Mouse (Mus musculus) erythroblast, embryonic 14.5 days (primary cell): ENCODE results near the gene Klhl36. TPM values are rescaled to one million over a fixed set of nuclear protein-coding genes. Genes with fewer than 3 reads are reported as not detected.

Experiments used
- H3K27me3 ChIP-seq: 2 replicates; pipeline ENCODE4 v1.6.1; 2012; ENCODE audit warnings: inconsistent platforms; ENCODE audit not compliant: control insufficient read depth
- H3K36me3 ChIP-seq: 2 replicates; pipeline ENCODE4 v1.6.1; 2012; ENCODE audit warnings: mild to moderate bottlenecking, inconsistent platforms; ENCODE audit not compliant: control insufficient read depth
- H3K4me1 ChIP-seq: 2 replicates; pipeline ENCODE4 v1.6.1; 2012; ENCODE audit warnings: inconsistent platforms; ENCODE audit not compliant: control insufficient read depth
- H3K4me3 ChIP-seq: replicated peaks from 2 replicates; pipeline ENCODE3; 2012; ENCODE audit warnings: moderate library complexity, mild to moderate bottlenecking, inconsistent platforms
- H3K9me3 ChIP-seq: 2 replicates; pipeline ENCODE4 v1.6.1; 2012; ENCODE audit warnings: low read length, inconsistent platforms, mixed read lengths; ENCODE audit not compliant: control insufficient read depth
- GATA1 ChIP-seq: IDR thresholded peaks from 2 replicates; pipeline ENCODE4 v1.6.1; 2012; ENCODE audit warnings: low read length, inconsistent platforms, mixed read lengths
- TAL1 ChIP-seq: IDR thresholded peaks from 3 replicates; pipeline ENCODE4 v1.6.1; 2012; ENCODE audit warnings: low read length, inconsistent platforms, mixed read lengths
- polyA plus RNA-seq: library from polyadenylated mRNA; stranded (reverse); fragments of >175 nt; gene quantifications from 2 replicates; pipeline ENCODE4 v1.2.3, GENCODE M21; 2012

Klhl36 gene
- polyA plus RNA-seq, 1 experiment: 0.12 TPM

GRCm38 (mm10) chr8:119832101-119832617, 29.9 kb upstream of the Klhl36 start:
- no peak overlapping the region for H3K4me3 ChIP-seq
- peaks cover 11% of the 10 kb centered on the region for H3K27me3 ChIP-seq
- TF ChIP-seq TAL1 (no peak), GATA1 (no peak)
- H3K4me1 ChIP-seq: peaks cover 22% of the 10 kb centered on the region
- no peaks in the 10 kb centered on the region for H3K36me3 ChIP-seq
- H3K9me3 ChIP-seq: no peaks in the 10 kb centered on the region

DNA sequence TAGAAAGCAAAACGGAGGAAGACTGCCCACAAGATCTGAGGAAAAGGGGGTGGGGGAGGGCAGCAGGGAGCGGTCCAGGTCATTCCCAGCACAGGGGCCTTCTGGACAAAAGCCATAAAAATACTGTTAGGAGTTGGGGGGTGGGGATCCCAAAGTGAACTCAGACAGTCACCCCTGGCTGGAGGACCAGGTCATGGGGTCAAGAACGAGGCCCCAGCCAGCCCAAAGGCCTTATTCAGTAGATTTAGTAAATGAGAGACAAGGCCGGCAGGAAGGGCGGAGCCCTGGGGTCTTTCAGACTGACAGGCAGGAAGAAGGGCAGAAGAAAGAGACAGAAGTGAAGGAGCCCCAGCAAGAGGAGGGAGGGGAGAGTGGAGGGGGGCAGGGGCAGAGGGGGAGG, 29.1 kb upstream of the Klhl36 start:
- TF ChIP-seq TAL1 (no peak), GATA1 (no peak)
- Histone ChIP-seq H3K9me3 (no peaks in the 10 kb centered on the region), H3K27me3 (peaks cover 19% of the 10 kb centered on the region), H3K4me3 (no peak overlapping the region), H3K4me1 (peaks cover 24% of the 10 kb centered on the region), H3K36me3 (no peaks in the 10 kb centered on the region)

GRCm38 (mm10) chr8:119834676-119835075, 27.4 kb upstream of the Klhl36 start:
- no peak overlapping the region for H3K4me3 ChIP-seq
- TF ChIP-seq TAL1 (no peak), GATA1 (no peak)
- peaks cover 13% of the 10 kb centered on the region for H3K4me1 ChIP-seq
- no peaks in the 10 kb centered on the region for H3K36me3 ChIP-seq
- no peaks in the 10 kb centered on the region for H3K9me3 ChIP-seq
- peaks cover 34% of the 10 kb centered on the region for H3K27me3 ChIP-seq

- Histone ChIP-seq H3K4me1 (peaks cover 17% of the 10 kb centered on the region), H3K36me3 (no peaks in the 10 kb centered on the region)
Measured at GRCm38 (mm10) chr8:119835270-119835669, 26.8 kb upstream of the Klhl36 start.

GRCm38 (mm10) chr8:119836831-119837230, 25.2 kb upstream of the Klhl36 start:
- no peak for TF ChIP-seq GATA1
- no peak for TF ChIP-seq TAL1
- Histone ChIP-seq H3K4me1 (peaks cover 28% of the 10 kb centered on the region), H3K27me3 (peaks cover 42% of the 10 kb centered on the region), H3K36me3 (no peaks in the 10 kb centered on the region), H3K4me3 (no peak overlapping the region), H3K9me3 (no peaks in the 10 kb centered on the region)

More at GRCm38 (mm10) chr8:119835270-119835669, 26.8 kb upstream of the Klhl36 start:
- no peaks in the 10 kb centered on the region for H3K9me3 ChIP-seq
- H3K27me3 ChIP-seq: peaks cover 40% of the 10 kb centered on the region
- no peak for TF ChIP-seq TAL1
- TF ChIP-seq GATA1: no peak
- no peak overlapping the region for H3K4me3 ChIP-seq

GRCm38 (mm10) chr8:119837553-119838071, 24.5 kb upstream of the Klhl36 start:
- Histone ChIP-seq H3K36me3 (no peaks in the 10 kb centered on the region), H3K4me1 (peaks cover 26% of the 10 kb centered on the region), H3K27me3 (peaks cover 42% of the 10 kb centered on the region), H3K4me3 (no peak overlapping the region), H3K9me3 (no peaks in the 10 kb centered on the region)
- no peak for TF ChIP-seq TAL1
- no peak for TF ChIP-seq GATA1

DNA sequence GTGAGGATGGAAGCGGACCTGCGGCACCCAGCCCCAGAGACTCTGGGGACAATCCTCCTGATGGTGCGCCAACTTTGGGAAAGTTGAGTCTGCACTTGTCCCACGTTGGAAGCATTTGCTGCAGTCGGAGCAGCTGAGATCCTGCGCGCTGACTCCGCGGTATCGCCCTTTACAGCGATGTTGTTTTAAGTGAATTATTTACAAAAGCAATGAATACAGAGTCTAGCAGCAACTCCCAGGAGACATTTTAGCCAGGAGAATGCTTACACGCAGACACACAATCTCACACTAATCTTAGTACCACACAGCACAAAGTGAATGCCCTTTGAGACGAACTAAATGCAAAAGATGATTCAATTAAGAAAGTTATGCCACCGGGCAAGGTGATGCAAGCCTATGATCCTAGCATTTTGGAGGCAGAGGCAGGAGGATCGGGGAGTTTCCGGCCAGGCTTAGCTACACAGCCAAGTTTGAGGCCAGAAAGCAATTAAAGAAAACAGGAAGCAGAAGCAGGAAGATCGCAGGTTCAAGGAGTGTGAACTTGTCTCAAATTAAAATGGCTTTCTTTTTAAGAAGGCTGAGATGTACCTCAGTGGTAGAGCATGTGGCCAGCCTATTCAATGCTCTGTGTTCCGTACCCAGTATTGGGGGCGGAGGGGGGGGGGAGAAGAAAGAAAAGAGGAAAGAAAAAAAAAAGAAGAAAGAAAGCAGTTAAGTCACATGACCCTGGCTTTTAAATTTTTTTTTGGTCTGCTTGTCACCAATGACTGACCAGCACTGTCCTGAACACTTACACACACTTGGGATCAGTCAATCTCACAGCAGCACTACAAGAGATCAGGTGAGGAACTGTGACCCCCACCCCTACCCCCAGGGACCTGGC, 23.7 kb upstream of the Klhl36 start:
- TF ChIP-seq TAL1 (no peak), GATA1 (no peak)
- no peaks in the 10 kb centered on the region for H3K36me3 ChIP-seq
- peaks cover 26% of the 10 kb centered on the region for H3K4me1 ChIP-seq
- H3K27me3 ChIP-seq: peaks cover 42% of the 10 kb centered on the region
- no peak overlapping the region for H3K4me3 ChIP-seq
- H3K9me3 ChIP-seq: no peaks in the 10 kb centered on the region

- Histone ChIP-seq H3K4me3 (peak overlapping the region; percentile 75), H3K36me3 (no peaks in the 10 kb centered on the region), H3K27me3 (peaks cover 43% of the 10 kb centered on the region), H3K4me1 (peaks cover 26% of the 10 kb centered on the region), H3K9me3 (no peaks in the 10 kb centered on the region)
- TF ChIP-seq TAL1 (no peak), GATA1 (no peak)
Measured at GRCm38 (mm10) chr8:119838983-119839340, 23.1 kb upstream of the Klhl36 start.

GRCm38 (mm10) chr8:119839419-119840021, 22.5 kb upstream of the Klhl36 start:
- Histone ChIP-seq H3K27me3 (peaks cover 45% of the 10 kb centered on the region), H3K36me3 (no peaks in the 10 kb centered on the region), H3K9me3 (no peaks in the 10 kb centered on the region), H3K4me1 (peaks cover 26% of the 10 kb centered on the region), H3K4me3 (peak overlapping the region; percentile 75)
- TF ChIP-seq TAL1: no peak
- no peak for TF ChIP-seq GATA1
